Mouse (Mus musculus) spleen, adult 10 weeks (tissue): Measurements from ENCODE around the gene Ciart. TPM values are rescaled to one million over a fixed set of nuclear protein-coding genes. Genes with fewer than 3 reads are reported as not detected.

Source experiments
- polyA plus RNA-seq: library from polyadenylated mRNA; stranded (reverse); fragments of 350-450 nt; fragmentation: Illumina TruSeq; extraction: RNeasy Lipid Tissue Mini Kit (QIAGEN cat#74804); gene quantifications from one replicate; pipeline ENCODE4 v1.2.3, GENCODE M21; 2015; ENCODE audit warnings: low replicate concordance; ENCODE audit not compliant: insufficient read depth

Ciart gene
- polyA plus RNA-seq, result 3.2 TPM

DNA sequence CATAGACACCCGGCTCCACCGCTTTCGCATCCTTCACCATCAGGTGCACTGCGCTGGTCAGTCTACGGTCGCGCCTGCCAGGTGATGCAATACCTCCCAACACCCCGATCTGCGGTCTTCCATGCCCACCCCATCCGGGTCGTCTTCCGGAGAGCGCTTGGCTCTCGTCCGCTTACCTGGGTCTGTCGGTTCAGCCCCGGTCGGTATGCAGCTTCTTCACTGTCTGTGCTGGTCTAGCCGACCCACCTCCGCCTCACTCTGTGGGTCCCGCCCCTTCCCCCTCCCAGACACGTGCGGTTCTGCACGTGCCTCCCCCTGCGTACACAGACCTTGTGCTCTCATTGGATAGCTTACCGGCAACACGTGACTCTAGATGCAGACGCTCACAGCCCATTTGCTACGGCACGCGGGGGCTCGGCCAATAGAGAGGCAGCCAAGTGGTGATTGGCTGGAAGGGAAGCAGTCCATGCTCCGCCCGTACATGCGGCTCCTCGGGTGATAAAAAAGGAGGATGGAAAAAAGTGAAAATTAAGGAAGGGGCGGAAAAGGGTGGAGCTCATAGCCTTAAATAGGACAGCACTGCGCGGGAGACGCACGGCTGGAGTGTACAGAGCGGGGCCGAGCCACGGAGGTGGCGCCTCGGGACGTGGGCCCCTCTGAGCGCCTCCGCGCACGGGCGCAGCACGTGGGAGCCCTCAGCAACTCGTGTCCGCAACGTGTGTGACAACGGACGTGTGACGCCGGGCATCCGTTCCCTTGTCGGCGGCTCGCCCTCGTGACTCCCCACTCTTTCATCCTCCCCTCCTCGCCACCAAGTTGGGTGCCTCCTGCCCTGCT, at the start of gene Ciart:
Ciart (minus strand) TSS at position 273 of the 837 bp plus-strand sequence.

DNA sequence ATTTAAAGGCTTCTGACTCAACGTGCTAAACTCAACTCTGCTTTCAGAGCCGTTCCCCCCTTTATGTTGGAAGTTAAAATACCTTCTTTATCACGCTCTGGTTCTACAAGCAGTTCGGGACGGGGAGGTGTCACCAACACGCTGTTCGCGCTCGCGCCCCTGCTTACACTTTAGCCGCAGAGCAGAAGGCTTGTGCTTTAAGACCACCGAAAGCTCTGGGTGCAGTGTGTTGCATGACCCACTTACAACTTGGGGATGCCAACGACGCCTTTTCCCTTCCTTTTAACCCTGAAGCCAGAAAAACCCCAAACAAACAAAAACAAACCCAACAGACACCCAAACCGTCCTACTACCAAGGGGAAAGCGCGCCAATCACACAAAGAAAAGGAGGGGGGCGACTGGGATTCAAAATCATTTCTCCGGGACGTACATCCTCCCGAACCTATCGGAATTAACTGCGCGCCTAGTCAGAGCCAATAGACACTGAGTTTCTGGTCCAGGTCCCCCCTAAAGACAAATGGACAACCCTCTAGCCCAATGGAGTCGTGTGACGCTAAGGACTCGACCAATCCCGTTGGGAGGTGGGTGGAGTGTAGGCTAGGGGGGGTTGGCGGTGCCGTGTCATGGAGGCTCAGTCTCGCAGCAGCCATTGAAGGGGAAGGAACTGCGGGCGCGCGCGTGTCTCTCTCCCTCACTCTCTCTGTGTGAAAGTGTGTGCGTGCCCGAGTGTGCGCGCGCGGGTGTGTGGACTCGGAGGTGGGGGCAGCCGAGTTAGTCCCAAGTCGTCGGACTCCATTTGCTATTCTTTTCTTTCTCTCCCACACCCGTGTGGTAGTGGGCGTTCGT, 46.8 kb upstream of the Ciart start, which contains the start of gene Anp32e:
Anp32e (plus strand) TSS at position 589 of the 846 bp plus-strand sequence.

DNA sequence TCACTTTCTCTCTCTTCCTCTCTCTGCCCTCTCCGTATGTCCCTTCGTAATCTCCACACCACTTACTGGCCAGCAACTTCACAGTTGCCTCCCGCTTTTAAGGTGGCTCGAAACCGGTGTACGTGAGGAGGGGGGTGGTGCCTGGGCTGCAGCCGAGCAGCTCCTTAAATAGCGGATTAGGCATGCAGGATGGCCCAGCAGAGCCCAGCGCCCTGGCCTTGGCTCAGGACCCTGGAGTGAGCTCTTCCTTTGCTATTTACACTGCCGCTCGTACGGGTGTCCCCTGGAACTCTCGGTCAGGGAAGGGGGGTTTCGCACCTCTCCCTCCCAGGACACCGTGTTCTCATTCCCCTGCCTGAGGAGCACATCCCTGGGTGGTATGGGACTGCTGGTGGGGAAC, 22.5 kb upstream of the Ciart start, which contains the start of gene Car14:
Car14 (minus strand) TSS at position 124 of the 400 bp plus-strand sequence.

DNA sequence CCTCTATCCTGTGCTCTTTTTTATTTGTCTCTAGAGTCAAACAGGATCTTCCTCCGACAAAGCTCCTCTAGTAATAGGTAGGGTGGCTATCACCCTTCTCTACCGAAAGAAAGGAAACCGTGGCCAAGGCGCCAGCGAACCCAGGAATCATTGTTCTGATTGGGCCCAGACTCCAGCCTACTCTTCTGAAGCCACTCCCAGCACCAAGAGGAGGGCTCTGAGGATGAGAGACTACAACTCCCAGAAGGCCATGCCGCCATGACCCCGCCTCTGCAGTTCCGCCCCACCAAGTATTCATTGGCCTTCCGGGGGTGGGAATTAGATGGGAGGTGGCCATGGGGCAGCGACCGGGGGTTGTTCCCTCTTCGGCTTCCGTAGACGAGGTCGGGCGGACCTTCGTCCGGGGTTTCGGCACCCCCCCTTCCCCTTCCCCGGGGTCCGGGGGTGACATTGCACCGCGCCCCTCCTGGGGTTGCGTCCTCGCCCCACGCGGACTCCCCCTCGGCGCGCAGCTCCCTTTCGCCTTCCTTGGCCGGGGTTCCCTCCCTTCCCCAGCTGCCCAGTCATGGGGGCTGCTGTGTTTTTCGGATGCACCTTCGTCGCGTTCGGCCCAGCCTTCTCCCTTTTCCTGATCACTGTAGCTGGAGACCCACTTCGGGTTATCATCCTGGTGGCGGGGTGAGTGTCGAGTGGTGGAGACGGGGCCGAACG, 11.7 kb upstream of the Ciart start, which contains the start of gene Aph1a:
Aph1a (plus strand) TSS at position 364 of the 711 bp plus-strand sequence.

DNA sequence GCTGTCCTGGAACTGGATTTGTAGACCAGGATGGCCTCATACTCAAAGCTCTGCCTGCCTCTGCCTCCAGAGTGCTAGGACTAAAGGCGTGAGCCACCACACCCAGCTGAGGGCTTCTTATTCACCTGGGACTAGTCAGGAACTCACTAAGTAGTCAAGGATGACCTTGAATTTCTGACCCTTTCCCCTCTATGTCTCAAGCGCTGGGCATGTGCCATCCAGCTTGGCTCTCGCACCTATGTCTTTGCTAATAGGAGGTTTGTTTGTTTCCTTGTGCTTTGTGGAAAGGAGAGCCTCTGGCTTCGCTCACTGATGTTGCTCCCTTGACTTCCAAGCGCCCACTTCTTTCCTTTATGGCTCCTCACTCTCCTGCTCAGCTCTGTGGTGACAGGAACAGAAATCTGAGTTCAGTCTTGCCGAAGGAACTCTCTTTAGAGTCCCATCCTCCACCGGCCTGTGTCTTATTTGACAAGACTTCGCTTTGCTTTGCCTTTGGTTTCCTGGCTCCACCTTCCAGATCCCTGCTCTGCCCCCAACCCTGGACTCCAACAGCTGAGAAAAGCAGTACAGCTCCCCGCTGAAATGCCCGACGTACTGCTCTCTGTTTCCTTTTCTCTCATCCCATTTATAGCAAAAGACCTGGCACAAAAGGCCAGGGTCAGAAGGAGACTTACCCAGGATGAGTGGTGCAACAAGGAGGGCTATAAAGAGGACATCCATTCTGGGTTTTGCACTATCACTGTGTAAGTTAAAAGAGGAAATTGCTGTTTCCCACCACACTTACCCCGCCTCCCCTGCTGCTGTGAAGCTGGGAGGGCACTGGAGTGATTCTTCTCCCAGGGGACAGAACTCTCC, 9.4 kb upstream of the Ciart start, which contains the start of gene BC028528:
BC028528 (minus strand) TSS at position 795 of the 855 bp plus-strand sequence.

DNA sequence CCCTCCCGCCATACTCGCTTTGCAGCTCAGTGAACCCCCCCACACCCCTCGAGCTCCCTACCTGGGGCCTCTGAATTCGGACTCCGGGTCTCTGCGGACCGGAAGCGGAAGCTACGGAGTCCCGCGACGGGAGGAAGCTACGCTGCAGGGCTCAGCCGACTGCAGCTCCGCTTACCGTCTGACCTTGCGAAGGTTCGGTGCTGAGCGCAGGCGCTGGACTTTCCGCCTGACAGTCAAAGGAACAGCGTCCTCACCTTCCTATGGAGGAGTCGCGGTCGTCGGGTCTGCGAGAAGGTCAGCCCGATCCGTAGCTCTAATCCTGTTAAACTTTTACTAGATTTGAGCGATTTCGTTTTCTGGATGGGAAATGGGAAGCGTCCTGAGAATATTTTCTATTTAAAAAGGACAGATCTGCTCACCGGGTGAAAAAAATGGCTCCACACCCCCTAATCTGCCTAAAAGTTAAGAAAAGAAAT, 10.6 kb downstream of the Ciart start, which contains the start of gene Mrps21:
Mrps21 (minus strand) TSS at position 128 of the 476 bp plus-strand sequence.

DNA sequence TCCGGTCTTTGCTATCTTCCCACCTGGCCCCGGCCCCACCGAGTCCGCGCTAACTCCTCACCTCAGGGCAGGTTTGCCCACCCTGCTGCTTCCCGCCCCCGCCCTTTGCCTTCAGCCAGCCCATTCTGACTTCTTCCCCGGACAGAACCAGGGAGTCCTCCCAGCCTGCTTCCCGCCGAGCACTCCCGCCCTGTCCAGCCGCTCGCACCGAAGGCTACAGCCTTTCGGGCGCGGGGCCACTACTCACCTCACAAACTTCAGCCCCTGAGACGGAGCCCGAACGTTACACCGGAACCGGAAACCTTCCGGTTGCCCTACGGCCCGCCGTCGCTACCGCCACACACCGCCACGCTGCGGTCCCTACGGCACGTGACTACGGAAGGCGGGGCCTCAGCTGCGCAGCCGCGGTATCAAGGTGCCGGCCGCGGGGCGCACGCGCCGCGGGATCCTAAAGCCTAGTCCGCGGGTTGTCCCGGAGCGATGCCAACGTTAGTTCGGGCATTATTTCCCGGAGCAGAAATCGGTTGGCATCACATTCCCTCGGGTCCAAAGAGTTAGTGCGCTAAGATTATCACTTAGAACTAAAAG, 26.5 kb downstream of the Ciart start, which contains the start of gene Prpf3:
Prpf3 (minus strand) TSS at position 384 of the 588 bp plus-strand sequence.

Other genes starting within 250 kb of the Ciart start
- gene Mcl1, start 223.5 kb downstream of the Ciart start, polyA plus RNA-seq, result 594 TPM
- gene Adamtsl4, start 194.3 kb downstream of the Ciart start, polyA plus RNA-seq, result 2.2 TPM
- 22.0 TPM for gene Ecm1, start 142.7 kb downstream of the Ciart start, polyA plus RNA-seq
- gene Tars2, start 122.0 kb downstream of the Ciart start, polyA plus RNA-seq, result 43.4 TPM
- 42.6 TPM for gene Rprd2, start 63.4 kb downstream of the Ciart start, polyA plus RNA-seq
- 62.6 TPM for gene Prpf3, start 26.4 kb downstream of the Ciart start, polyA plus RNA-seq
- 111 TPM for gene Mrps21, start 10.7 kb downstream of the Ciart start, polyA plus RNA-seq
- 124 TPM for gene BC028528, start 9.8 kb upstream of the Ciart start, polyA plus RNA-seq
- 51.8 TPM for gene Aph1a, start 11.7 kb upstream of the Ciart start, polyA plus RNA-seq
- gene Car14, start 22.4 kb upstream of the Ciart start, polyA plus RNA-seq, result not detected
- gene Anp32e, start 47.0 kb upstream of the Ciart start, polyA plus RNA-seq, result 154 TPM
- 109 TPM for gene Plekho1, start 113.8 kb upstream of the Ciart start, polyA plus RNA-seq
- 36.0 TPM for gene Vps45, start 176.2 kb upstream of the Ciart start, polyA plus RNA-seq
- gene Otud7b, start 222.3 kb upstream of the Ciart start, polyA plus RNA-seq, result 20.5 TPM